Mouse (Mus musculus) heart, postnatal 4 days (tissue): ENCODE results near the gene Acsf2. TPM values are rescaled to one million over a fixed set of nuclear protein-coding genes. Genes with fewer than 3 reads are reported as not detected.

Source experiments
- DNase-seq: peaks from one replicate; pipeline ENCODE4 v3.0.0; 2021
- total RNA-seq, 2 experiments: library from RNA; stranded (reverse); gene quantifications; 2 replicates each; pipeline ENCODE4 v1.2.3; 2021

Gene Acsf2
- total RNA-seq, 2 experiments from 2014 or later, result 29.8 to 30.4 TPM

- DNase-seq, result peak; percentile 56
Observed at GRCm38 (mm10) chr11:94548041-94548784, 53.5 kb downstream of the Acsf2 start.

- DNase-seq, result no peak
Observed at GRCm38 (mm10) chr11:94547271-94547670, 54.4 kb downstream of the Acsf2 start.

GRCm38 (mm10) chr11:94546381-94546780 is 55.3 kb downstream of the Acsf2 start:
- DNase-seq, result no peak

GRCm38 (mm10) chr11:94544422-94544821 is 57.2 kb downstream of the Acsf2 start:
- peak; percentile 37 for DNase-seq

- peak; percentile 97 for DNase-seq
Observed at GRCm38 (mm10) chr11:94543932-94544331, 57.7 kb downstream of the Acsf2 start.

- no peak for DNase-seq
Observed at GRCm38 (mm10) chr11:94543344-94543743, 58.3 kb downstream of the Acsf2 start.

- DNase-seq, result no peak
Observed at GRCm38 (mm10) chr11:94542400-94542799, 59.3 kb downstream of the Acsf2 start.

- DNase-seq, result no peak
Observed at GRCm38 (mm10) chr11:94539761-94540160, 61.9 kb downstream of the Acsf2 start.

- DNase-seq, result no peak
Observed at GRCm38 (mm10) chr11:94538733-94539292, 62.9 kb downstream of the Acsf2 start.

- no peak for DNase-seq
Observed at GRCm38 (mm10) chr11:94533171-94533570, 68.5 kb downstream of the Acsf2 start.

GRCm38 (mm10) chr11:94528879-94529278 is 72.8 kb downstream of the Acsf2 start:
- DNase-seq, result no peak

- DNase-seq, result peak; percentile 27
Observed at GRCm38 (mm10) chr11:94526171-94526879, 75.3 kb downstream of the Acsf2 start.

- DNase-seq, result peak; percentile 65
Observed at GRCm38 (mm10) chr11:94521219-94521843, 80.3 kb downstream of the Acsf2 start, which contains the start of gene Mycbpap. Gene Mycbpap, minus strand, starts transcription at chr11:94521742.

GRCm38 (mm10) chr11:94513452-94513851 is 88.2 kb downstream of the Acsf2 start:
- no peak for DNase-seq

GRCm38 (mm10) chr11:94508976-94509375 is 92.7 kb downstream of the Acsf2 start:
- DNase-seq, result no peak

Other genes with a start within 250 kb of the Acsf2 start
- 1 to 10 TPM; 1.6 to 1.8 TPM for gene Abcc3, start 208.9 kb downstream of the Acsf2 start, total RNA-seq
- gene Cacna1g, start 127.7 kb downstream of the Acsf2 start, total RNA-seq, result 10 to 100 TPM; 48.7 to 52.8 TPM
- 1 to 10 TPM in 1 of 2 experiments, under 1 TPM in 1; 0.61 to 1.5 TPM for gene Spata20, start 115.7 kb downstream of the Acsf2 start, total RNA-seq
- gene Epn3, start 101.9 kb downstream of the Acsf2 start, total RNA-seq, result 10 to 100 TPM; 31.3 to 34.3 TPM
- gene Mycbpap, start 80.1 kb downstream of the Acsf2 start, total RNA-seq, result 1 to 10 TPM; 5.9 to 6.3 TPM
- 10 to 100 TPM; 12.3 to 13.0 TPM for gene Rsad1, start 52.6 kb downstream of the Acsf2 start, total RNA-seq
- under 1 TPM; 0.61 to 0.62 TPM for gene Chad, start 36.8 kb downstream of the Acsf2 start, total RNA-seq
- gene Lrrc59, start 27.9 kb upstream of the Acsf2 start, total RNA-seq, result 10 to 100 TPM; 85.0 to 91.8 TPM
- gene Mrpl27, start 51.9 kb upstream of the Acsf2 start, total RNA-seq, result 10 to 100 TPM; 72.9 to 78.9 TPM
- 1 to 10 TPM; 4.2 to 5.1 TPM for gene Eme1, start 52.1 kb upstream of the Acsf2 start, total RNA-seq
- 10 to 100 TPM; 17.9 to 20.4 TPM for gene Xylt2, start 75.6 kb upstream of the Acsf2 start, total RNA-seq
- gene Gm11541, start 102.6 kb upstream of the Acsf2 start, total RNA-seq, result not detected
- gene Cdc34b, start 139.9 kb upstream of the Acsf2 start, total RNA-seq, result 1 to 10 TPM in 1 of 2 experiments, under 1 TPM in 1; 0.97 to 1.4 TPM
- not detected for gene Tmem92, start 180.8 kb upstream of the Acsf2 start, total RNA-seq